Mouse (Mus musculus): Measurements from ENCODE around the gene Odf4. TPM values are rescaled to one million over a fixed set of nuclear protein-coding genes. Genes with fewer than 3 reads are reported as not detected.
"Not testable (repeated sequence)": the region's sequence is repeated elsewhere in the genome, so short reads cannot be mapped to it uniquely, and the experiment has no call there.

Odf4 gene
- polyA plus RNA-seq, 1 experiment from 2014 or later = not detected

GRCm38 (mm10) chr11:68962159-68962558, 35.3 kb upstream of the Odf4 start:
- H3K9me3 ChIP-seq; H3K27ac ChIP-seq; H3K36me3 ChIP-seq; H3K4me1 ChIP-seq (replicated peaks); DNase-seq (ENCODE audit: low spot score); H3K4me3 ChIP-seq: not testable (repeated sequence)
- H3K27me3 ChIP-seq (ENCODE audit: insufficient read depth, poor library complexity, severe bottlenecking) = peaks cover 17% of the 10 kb centered on the region
- 31% methylated on average over 11 of the region's 11 CpGs for WGBS

- Histone ChIP-seq H3K4me3 (no peak overlapping the region), H3K27me3 (ENCODE audit: insufficient read depth, poor library complexity, severe bottlenecking) (peaks cover 17% of the 10 kb centered on the region), H3K27ac (no peak overlapping the region), H3K9me3 (no peaks in the 10 kb centered on the region), H3K4me1 (replicated peaks) (peaks cover 5% of the 10 kb centered on the region), H3K36me3 (no peaks in the 10 kb centered on the region)
- WGBS = 83% methylated on average over 3 of the region's 3 CpGs
- DNase-seq (ENCODE audit: low spot score) = no peak
Observed at GRCm38 (mm10) chr11:68961596-68961995, 34.7 kb upstream of the Odf4 start.

- WGBS = 90% methylated on average over 1 of the region's 1 CpGs
Observed at GRCm38 (mm10) chr11:68957971-68958370, 31.1 kb upstream of the Odf4 start.

DNA sequence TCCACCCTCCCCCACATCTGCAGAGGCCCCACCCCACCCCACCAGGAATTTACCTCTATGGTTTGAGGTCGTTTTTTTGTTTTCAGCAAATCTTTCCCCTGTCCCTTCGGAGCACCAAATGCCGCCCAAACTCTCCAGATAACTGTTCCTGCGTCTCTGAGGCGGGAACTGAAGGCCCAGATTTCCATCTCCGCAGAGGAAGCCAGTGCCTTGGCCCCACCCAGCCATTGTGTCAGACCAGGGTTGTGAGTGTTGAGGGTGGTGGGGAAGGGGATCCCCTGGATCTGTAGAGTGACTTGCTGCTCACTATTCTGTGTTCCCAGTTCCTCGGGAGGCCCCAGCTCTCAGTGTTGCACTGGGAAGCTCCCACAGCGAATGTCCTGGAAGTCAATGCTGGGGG, 30.4 kb upstream of the Odf4 start, which contains the start of gene Arhgef15:
TSS of gene Arhgef15 (minus strand) at position 173 of the 400 bp plus-strand sequence.
- Histone ChIP-seq H3K36me3 (no peaks in the 10 kb centered on the region), H3K4me3 (peak within 1 kb of the TSS; percentile 37), H3K27ac (peak within 1 kb of the TSS; percentile 1; the same call in 1 of the 2 replicates), H3K9me3 (no peaks in the 10 kb centered on the region), H3K27me3 (ENCODE audit: insufficient read depth, poor library complexity, severe bottlenecking) (peaks cover 57% of the 10 kb centered on the region), H3K4me1 (replicated peaks) (peaks cover 28% of the 10 kb centered on the region)
- 33% methylated on average over 8 of the region's 8 CpGs for WGBS
- DNase-seq (ENCODE audit: low spot score) = no peak

More at GRCm38 (mm10) chr11:68957971-68958370, 31.1 kb upstream of the Odf4 start:
- H3K27ac ChIP-seq = no peak overlapping the region
- H3K36me3 ChIP-seq = no peaks in the 10 kb centered on the region
- H3K4me3 ChIP-seq = no peak overlapping the region
- peaks cover 51% of the 10 kb centered on the region for H3K27me3 ChIP-seq (ENCODE audit: insufficient read depth, poor library complexity, severe bottlenecking)
- peaks cover 28% of the 10 kb centered on the region for H3K4me1 ChIP-seq (replicated peaks)
- H3K9me3 ChIP-seq = no peaks in the 10 kb centered on the region
- DNase-seq (ENCODE audit: low spot score) = no peak

- peaks cover 28% of the 10 kb centered on the region for H3K4me1 ChIP-seq (replicated peaks)
- no peak overlapping the region; the same call in 1 of the 2 replicates for H3K27ac ChIP-seq
- H3K4me3 ChIP-seq = peak overlapping the region; percentile 37
- H3K9me3 ChIP-seq = no peaks in the 10 kb centered on the region
- peaks cover 63% of the 10 kb centered on the region for H3K27me3 ChIP-seq (ENCODE audit: insufficient read depth, poor library complexity, severe bottlenecking)
- no peak for DNase-seq (ENCODE audit: low spot score)
- H3K36me3 ChIP-seq = no peaks in the 10 kb centered on the region
- WGBS = 26% methylated on average over 13 of the region's 13 CpGs
Observed at GRCm38 (mm10) chr11:68956697-68957096, 29.8 kb upstream of the Odf4 start.

- no peak for DNase-seq (ENCODE audit: low spot score)
- H3K9me3 ChIP-seq = no peaks in the 10 kb centered on the region
- peak overlapping the region; percentile 37 for H3K4me3 ChIP-seq
- H3K4me1 ChIP-seq (replicated peaks) = peaks cover 28% of the 10 kb centered on the region
- peaks cover 69% of the 10 kb centered on the region for H3K27me3 ChIP-seq (ENCODE audit: insufficient read depth, poor library complexity, severe bottlenecking)
- no peaks in the 10 kb centered on the region for H3K36me3 ChIP-seq
- no peak overlapping the region; the same call in 1 of the 2 replicates for H3K27ac ChIP-seq
- WGBS = 44% methylated on average over 3 of the region's 3 CpGs
Observed at GRCm38 (mm10) chr11:68956107-68956506, 29.2 kb upstream of the Odf4 start.

DNA sequence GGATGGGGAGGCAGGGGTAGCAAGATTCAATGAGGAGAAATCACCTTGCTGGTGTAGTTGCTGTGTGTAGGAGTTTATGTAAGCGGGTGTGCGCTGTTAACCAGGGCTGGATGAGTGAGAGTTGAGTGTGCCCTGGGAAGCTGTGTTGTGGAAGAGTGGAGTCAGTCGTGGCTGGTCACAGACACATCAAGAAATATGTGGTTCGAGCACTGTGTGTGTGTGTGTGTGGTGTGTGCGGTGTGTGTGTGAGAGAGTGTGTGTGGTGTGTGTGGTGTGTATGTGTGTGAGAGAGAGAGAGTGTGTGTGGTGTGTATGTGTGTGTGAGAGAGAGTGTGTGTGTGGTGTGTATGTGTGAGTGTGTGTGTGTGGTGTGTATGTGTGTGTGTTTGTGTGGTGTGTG, 28.6 kb upstream of the Odf4 start:
- no peak overlapping the region for H3K27ac ChIP-seq
- no peaks in the 10 kb centered on the region for H3K9me3 ChIP-seq
- peaks cover 73% of the 10 kb centered on the region for H3K27me3 ChIP-seq (ENCODE audit: insufficient read depth, poor library complexity, severe bottlenecking)
- H3K36me3 ChIP-seq = no peaks in the 10 kb centered on the region
- 69% methylated on average over 5 of the region's 5 CpGs for WGBS
- H3K4me1 ChIP-seq (replicated peaks) = peaks cover 28% of the 10 kb centered on the region
- H3K4me3 ChIP-seq = peak overlapping the region; percentile 51
- no peak for DNase-seq (ENCODE audit: low spot score)

- H3K27me3 ChIP-seq (ENCODE audit: insufficient read depth, poor library complexity, severe bottlenecking) = peaks cover 79% of the 10 kb centered on the region
- peak; percentile 29 for DNase-seq (ENCODE audit: low spot score)
Observed at GRCm38 (mm10) chr11:68954408-68954807, 27.5 kb upstream of the Odf4 start.

GRCm38 (mm10) chr11:68953903-68954302, 27.0 kb upstream of the Odf4 start:
- Histone ChIP-seq H3K9me3 (no peaks in the 10 kb centered on the region), H3K4me3 (peak overlapping the region; percentile 51), H3K27ac (no peak overlapping the region), H3K4me1 (replicated peaks) (peaks cover 28% of the 10 kb centered on the region), H3K36me3 (no peaks in the 10 kb centered on the region), H3K27me3 (ENCODE audit: insufficient read depth, poor library complexity, severe bottlenecking) (peaks cover 79% of the 10 kb centered on the region)
- DNase-seq (ENCODE audit: low spot score) = peak; percentile 25
- WGBS = 4% methylated on average over 13 of the region's 13 CpGs

More at GRCm38 (mm10) chr11:68954408-68954807, 27.5 kb upstream of the Odf4 start:
- no peaks in the 10 kb centered on the region for H3K9me3 ChIP-seq
- H3K4me3 ChIP-seq = peak overlapping the region; percentile 51
- 2% methylated on average over 17 of the region's 17 CpGs for WGBS
- no peaks in the 10 kb centered on the region for H3K36me3 ChIP-seq
- H3K27ac ChIP-seq = peak overlapping the region; percentile 64
- peaks cover 28% of the 10 kb centered on the region for H3K4me1 ChIP-seq (replicated peaks)

DNA sequence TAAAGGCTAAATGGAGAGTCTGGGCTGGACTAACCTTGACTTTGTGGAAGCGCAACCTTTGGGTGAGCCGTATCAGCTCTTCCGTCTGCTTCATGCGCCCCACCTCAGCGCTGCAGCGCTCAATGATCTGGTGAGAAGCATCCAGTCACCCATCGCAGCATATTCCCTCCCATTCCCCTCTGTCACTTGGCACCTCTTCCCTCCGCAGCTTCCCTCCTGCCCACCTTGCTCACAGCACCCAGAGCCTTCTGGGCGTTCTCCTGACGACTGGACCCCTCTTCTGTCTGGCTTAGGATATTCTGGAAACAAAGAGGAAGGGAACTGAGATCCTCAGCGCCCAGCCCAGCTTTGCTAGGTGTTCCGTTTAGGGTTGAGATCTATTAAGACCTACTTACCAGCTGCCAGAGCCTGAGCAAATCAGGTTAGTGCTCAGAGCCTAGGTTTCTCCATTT, 20.7 kb upstream of the Odf4 start:
- H3K9me3 ChIP-seq = no peaks in the 10 kb centered on the region
- H3K27ac ChIP-seq = 0 out of 2 replicates have a peak overlapping the region, but pooled peaks have one; percentile 1
- H3K4me1 ChIP-seq (replicated peaks) = peaks cover 11% of the 10 kb centered on the region
- peak overlapping the region; percentile 31 for H3K4me3 ChIP-seq
- H3K36me3 ChIP-seq = 0 out of 2 replicates have a peak, but pooled peaks cover 3% of the 10 kb centered on the region
- WGBS = 4% methylated on average over 12 of the region's 12 CpGs
- H3K27me3 ChIP-seq (ENCODE audit: insufficient read depth, poor library complexity, severe bottlenecking) = peaks cover 52% of the 10 kb centered on the region
- peak; percentile 17 for DNase-seq (ENCODE audit: low spot score)

- H3K4me1 ChIP-seq (replicated peaks) = peaks cover 11% of the 10 kb centered on the region
- 9% methylated on average over 16 of the region's 16 CpGs for WGBS
- H3K36me3 ChIP-seq = 0 out of 2 replicates have a peak, but pooled peaks cover 3% of the 10 kb centered on the region
- no peak for DNase-seq (ENCODE audit: low spot score)
- peaks cover 46% of the 10 kb centered on the region for H3K27me3 ChIP-seq (ENCODE audit: insufficient read depth, poor library complexity, severe bottlenecking)
- no peaks in the 10 kb centered on the region for H3K9me3 ChIP-seq
- H3K4me3 ChIP-seq = peak overlapping the region; percentile 31
- H3K27ac ChIP-seq = no peak overlapping the region; the same call in 1 of the 2 replicates
Observed at GRCm38 (mm10) chr11:68946806-68947440, 20.0 kb upstream of the Odf4 start.

DNA sequence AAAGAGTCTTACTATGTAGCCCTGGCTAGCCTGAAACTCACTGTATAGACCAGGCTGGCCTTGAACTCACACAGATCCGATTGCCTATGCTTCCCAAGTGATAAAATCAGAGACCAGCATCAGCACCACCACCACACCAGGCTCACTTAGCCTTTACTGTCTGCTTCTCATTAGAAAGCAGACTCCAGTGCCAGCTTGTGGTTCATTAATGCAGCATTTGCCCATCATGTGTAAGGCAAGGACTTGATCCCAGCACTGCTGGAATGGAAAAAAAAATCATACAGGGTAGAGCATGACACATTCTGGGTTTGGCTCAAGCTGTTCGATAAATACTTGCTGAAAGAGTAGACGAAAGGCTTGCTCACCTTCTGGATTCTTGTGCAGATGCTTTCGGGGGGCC, 19.1 kb upstream of the Odf4 start:
- no peak overlapping the region for H3K4me3 ChIP-seq
- H3K36me3 ChIP-seq = 0 out of 2 replicates have a peak, but pooled peaks cover 3% of the 10 kb centered on the region
- 83% methylated on average over 4 of the region's 4 CpGs for WGBS
- H3K4me1 ChIP-seq (replicated peaks) = peaks cover 11% of the 10 kb centered on the region
- H3K27ac ChIP-seq = no peak overlapping the region
- DNase-seq (ENCODE audit: low spot score) = no peak
- H3K27me3 ChIP-seq (ENCODE audit: insufficient read depth, poor library complexity, severe bottlenecking) = peaks cover 37% of the 10 kb centered on the region
- no peaks in the 10 kb centered on the region for H3K9me3 ChIP-seq

DNA sequence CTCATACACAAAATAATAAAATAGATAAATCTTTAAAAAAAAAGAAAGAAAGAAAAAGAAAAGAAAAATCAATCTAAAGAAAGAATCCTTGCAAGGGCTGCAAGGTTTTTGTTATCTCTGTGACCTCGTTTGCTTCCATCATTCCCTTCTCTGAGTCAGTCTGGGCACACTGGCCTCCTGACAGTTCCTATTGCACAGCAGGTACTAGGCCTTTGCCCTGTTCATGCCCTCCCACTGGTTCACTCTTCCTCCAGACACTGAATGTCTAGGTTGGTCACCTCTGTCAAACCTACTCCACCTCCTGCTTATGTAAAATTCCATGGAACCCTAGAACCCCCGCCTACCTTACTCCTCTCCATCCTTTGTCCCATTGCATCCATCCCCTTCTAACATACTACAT, 18.4 kb upstream of the Odf4 start:
- 87% methylated on average over 2 of the region's 2 CpGs for WGBS
- DNase-seq (ENCODE audit: low spot score) = no peak
- H3K9me3 ChIP-seq = no peaks in the 10 kb centered on the region
- H3K36me3 ChIP-seq = 0 out of 2 replicates have a peak, but pooled peaks cover 3% of the 10 kb centered on the region
- H3K27me3 ChIP-seq (ENCODE audit: insufficient read depth, poor library complexity, severe bottlenecking) = peaks cover 34% of the 10 kb centered on the region
- H3K4me3 ChIP-seq = no peak overlapping the region
- no peak overlapping the region for H3K27ac ChIP-seq
- H3K4me1 ChIP-seq (replicated peaks) = peaks cover 15% of the 10 kb centered on the region

Data from hindbrain, embryonic 10.5 days (tissue).